Mouse (Mus musculus): ENCODE measurements around the gene Slc35c1. TPM values are rescaled to one million over a fixed set of nuclear protein-coding genes. Genes with fewer than 3 reads are reported as not detected.

Gene Slc35c1
- polyA plus RNA-seq (2016; fragmentation: Nextera tagmentation; extraction: Ambion mirVana), result 13.8 and 14.0 TPM in 2 replicates

GRCm38 (mm10) chr2:92459921-92460707, at the start of gene Slc35c1:
Gene Slc35c1 (minus strand): TSS chr2:92460538.
- DNase-seq (ENCODE audit: low spot score), result peak; percentile 13
- Histone ChIP-seq H3K36me3 (no peaks in the 10 kb centered on the region; the same call in 1 of the 2 replicates), H3K4me1 (replicated peaks) (peaks cover 46% of the 10 kb centered on the region), H3K27me3 (ENCODE audit: insufficient read depth, poor library complexity, severe bottlenecking) (peaks cover 37% of the 10 kb centered on the region), H3K4me3 (peak within 1 kb of the TSS; percentile 78), H3K9me3 (no peaks in the 10 kb centered on the region), H3K27ac (peak within 1 kb of the TSS; percentile 85)
- WGBS, result 2% methylated on average over 34 of the region's 34 CpGs

- Histone ChIP-seq H3K9me3 (peaks cover 7% of the 10 kb centered on the region; the same call in 1 of the 2 replicates), H3K27ac (no peak overlapping the region), H3K4me3 (no peak overlapping the region), H3K4me1 (replicated peaks) (peaks cover 1% of the 10 kb centered on the region), H3K27me3 (ENCODE audit: insufficient read depth, poor library complexity, severe bottlenecking) (no peaks in the 10 kb centered on the region), H3K36me3 (no peaks in the 10 kb centered on the region)
- no peak for DNase-seq (ENCODE audit: low spot score)
- WGBS, result 90% methylated on average over 7 of the region's 7 CpGs
These were observed 45.0 kb upstream of the Slc35c1 start for GRCm38 (mm10) chr2:92505291-92505690.

- Histone ChIP-seq H3K9me3 (no peaks in the 10 kb centered on the region), H3K4me1 (replicated peaks) (peaks cover 12% of the 10 kb centered on the region)
- WGBS, result 85% methylated on average over 3 of the region's 3 CpGs
These were observed 43.1 kb upstream of the Slc35c1 start for GRCm38 (mm10) chr2:92503421-92503820.

GRCm38 (mm10) chr2:92499701-92500322, 39.5 kb upstream of the Slc35c1 start:
- Histone ChIP-seq H3K4me3 (no peak overlapping the region), H3K36me3 (no peaks in the 10 kb centered on the region), H3K4me1 (replicated peaks) (peaks cover 36% of the 10 kb centered on the region), H3K27ac (0 out of 2 replicates have a peak overlapping the region, but pooled peaks have one; percentile 1), H3K9me3 (no peaks in the 10 kb centered on the region), H3K27me3 (ENCODE audit: insufficient read depth, poor library complexity, severe bottlenecking) (peaks cover 24% of the 10 kb centered on the region)
- DNase-seq (ENCODE audit: low spot score), result peak; percentile 74
- 47% methylated on average over 3 of the region's 3 CpGs for WGBS

More at GRCm38 (mm10) chr2:92503421-92503820, 43.1 kb upstream of the Slc35c1 start:
- H3K27ac ChIP-seq, result no peak overlapping the region
- DNase-seq (ENCODE audit: low spot score), result no peak
- H3K27me3 ChIP-seq (ENCODE audit: insufficient read depth, poor library complexity, severe bottlenecking), result no peaks in the 10 kb centered on the region
- H3K36me3 ChIP-seq, result no peaks in the 10 kb centered on the region
- H3K4me3 ChIP-seq, result no peak overlapping the region

GRCm38 (mm10) chr2:92497112-92497511, 36.8 kb upstream of the Slc35c1 start:
- H3K36me3 ChIP-seq, result no peaks in the 10 kb centered on the region
- 65% methylated on average over 5 of the region's 5 CpGs for WGBS
- no peak overlapping the region for H3K4me3 ChIP-seq
- H3K27me3 ChIP-seq (ENCODE audit: insufficient read depth, poor library complexity, severe bottlenecking), result peaks cover 39% of the 10 kb centered on the region
- DNase-seq (ENCODE audit: low spot score), result no peak
- no peaks in the 10 kb centered on the region for H3K9me3 ChIP-seq
- H3K27ac ChIP-seq, result 0 out of 2 replicates have a peak overlapping the region, but pooled peaks have one; percentile 35
- peaks cover 51% of the 10 kb centered on the region for H3K4me1 ChIP-seq (replicated peaks)

GRCm38 (mm10) chr2:92496681-92497080, 36.3 kb upstream of the Slc35c1 start:
- no peak for DNase-seq (ENCODE audit: low spot score)
- WGBS, result 42% methylated on average over 10 of the region's 10 CpGs

GRCm38 (mm10) chr2:92494956-92495355, 34.6 kb upstream of the Slc35c1 start:
- H3K4me3 ChIP-seq, result no peak overlapping the region
- H3K4me1 ChIP-seq (replicated peaks), result peaks cover 46% of the 10 kb centered on the region
- H3K27ac ChIP-seq, result no peak overlapping the region; the same call in 1 of the 2 replicates
- H3K9me3 ChIP-seq, result no peaks in the 10 kb centered on the region
- no peaks in the 10 kb centered on the region for H3K36me3 ChIP-seq
- no peak for DNase-seq (ENCODE audit: low spot score)
- 92% methylated on average over 3 of the region's 3 CpGs for WGBS
- peaks cover 39% of the 10 kb centered on the region for H3K27me3 ChIP-seq (ENCODE audit: insufficient read depth, poor library complexity, severe bottlenecking)

More at GRCm38 (mm10) chr2:92496681-92497080, 36.3 kb upstream of the Slc35c1 start:
- H3K4me1 ChIP-seq (replicated peaks), result peaks cover 51% of the 10 kb centered on the region
- no peaks in the 10 kb centered on the region for H3K9me3 ChIP-seq
- H3K27ac ChIP-seq, result peak overlapping the region; percentile 35; the same call in 1 of the 2 replicates
- H3K4me3 ChIP-seq, result no peak overlapping the region
- H3K27me3 ChIP-seq (ENCODE audit: insufficient read depth, poor library complexity, severe bottlenecking), result peaks cover 39% of the 10 kb centered on the region
- no peaks in the 10 kb centered on the region for H3K36me3 ChIP-seq

- Histone ChIP-seq H3K9me3 (no peaks in the 10 kb centered on the region), H3K4me3 (no peak overlapping the region), H3K27ac (no peak overlapping the region; the same call in 1 of the 2 replicates), H3K27me3 (ENCODE audit: insufficient read depth, poor library complexity, severe bottlenecking) (peaks cover 39% of the 10 kb centered on the region), H3K4me1 (replicated peaks) (peaks cover 41% of the 10 kb centered on the region), H3K36me3 (no peaks in the 10 kb centered on the region)
- no peak for DNase-seq (ENCODE audit: low spot score)
- 57% methylated on average over 8 of the region's 8 CpGs for WGBS
These were observed 34.1 kb upstream of the Slc35c1 start for GRCm38 (mm10) chr2:92494423-92494822.

- Histone ChIP-seq H3K27me3 (ENCODE audit: insufficient read depth, poor library complexity, severe bottlenecking) (peaks cover 39% of the 10 kb centered on the region), H3K27ac (peak overlapping the region; percentile 13; the same call in 1 of the 2 replicates), H3K4me1 (replicated peaks) (peaks cover 39% of the 10 kb centered on the region), H3K4me3 (no peak overlapping the region), H3K9me3 (no peaks in the 10 kb centered on the region), H3K36me3 (no peaks in the 10 kb centered on the region)
- 55% methylated on average over 15 of the region's 15 CpGs for WGBS
- no peak for DNase-seq (ENCODE audit: low spot score)
These were observed 33.5 kb upstream of the Slc35c1 start for GRCm38 (mm10) chr2:92493656-92494390.

GRCm38 (mm10) chr2:92491950-92492501, 31.7 kb upstream of the Slc35c1 start:
- H3K4me1 ChIP-seq (replicated peaks), result peaks cover 31% of the 10 kb centered on the region
- H3K36me3 ChIP-seq, result no peaks in the 10 kb centered on the region
- no peak overlapping the region for H3K27ac ChIP-seq
- peaks cover 33% of the 10 kb centered on the region for H3K27me3 ChIP-seq (ENCODE audit: insufficient read depth, poor library complexity, severe bottlenecking)
- H3K9me3 ChIP-seq, result no peaks in the 10 kb centered on the region
- H3K4me3 ChIP-seq, result no peak overlapping the region
- 76% methylated on average over 12 of the region's 12 CpGs for WGBS
- no peak for DNase-seq (ENCODE audit: low spot score)

GRCm38 (mm10) chr2:92490541-92490940, 30.2 kb upstream of the Slc35c1 start:
- 86% methylated on average over 10 of the region's 10 CpGs for WGBS
- peaks cover 28% of the 10 kb centered on the region for H3K4me1 ChIP-seq (replicated peaks)
- no peak for DNase-seq (ENCODE audit: low spot score)
- no peaks in the 10 kb centered on the region for H3K36me3 ChIP-seq
- no peak overlapping the region for H3K4me3 ChIP-seq
- no peak overlapping the region for H3K27ac ChIP-seq
- H3K27me3 ChIP-seq (ENCODE audit: insufficient read depth, poor library complexity, severe bottlenecking), result peaks cover 31% of the 10 kb centered on the region
- H3K9me3 ChIP-seq, result no peaks in the 10 kb centered on the region

- H3K4me1 ChIP-seq (replicated peaks), result peaks cover 26% of the 10 kb centered on the region
- no peaks in the 10 kb centered on the region for H3K9me3 ChIP-seq
- DNase-seq (ENCODE audit: low spot score), result no peak
- H3K27me3 ChIP-seq (ENCODE audit: insufficient read depth, poor library complexity, severe bottlenecking), result peaks cover 42% of the 10 kb centered on the region
- 80% methylated on average over 8 of the region's 8 CpGs for WGBS
- no peaks in the 10 kb centered on the region for H3K36me3 ChIP-seq
- H3K27ac ChIP-seq, result no peak overlapping the region
- H3K4me3 ChIP-seq, result no peak overlapping the region
These were observed 27.5 kb upstream of the Slc35c1 start for GRCm38 (mm10) chr2:92487791-92488190.
